Mouse (Mus musculus): ENCODE measurements around the gene Stk19.
A peak's percentile ranks its signal among the peaks of the same experiment; 100 is the strongest.
"Not testable (repeated sequence)": the region's sequence is repeated elsewhere in the genome, so short reads cannot be mapped to it uniquely, and the experiment has no call there.

The Stk19 gene

DNA sequence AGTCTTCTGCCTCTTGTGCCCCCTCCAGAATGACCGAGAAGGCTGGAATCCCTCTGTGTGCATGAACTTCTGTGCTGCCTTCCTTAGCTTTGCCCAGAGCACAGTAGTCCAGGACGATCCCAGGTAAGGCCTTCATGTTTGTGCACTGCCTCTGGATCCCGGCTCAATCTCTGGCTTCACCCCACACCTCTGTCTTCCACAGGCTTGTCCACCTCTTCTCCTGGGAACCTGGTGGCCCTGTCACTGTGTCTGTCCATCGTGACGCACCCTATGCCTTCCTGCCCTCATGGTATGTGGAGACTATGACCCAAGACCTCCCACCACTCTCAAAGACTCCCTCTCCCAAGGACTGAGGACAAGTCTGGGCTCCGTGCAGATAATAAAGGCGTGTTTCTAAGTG is 2.0 kb upstream of the Stk19 start:
- DNase-seq, result no peak

DNA sequence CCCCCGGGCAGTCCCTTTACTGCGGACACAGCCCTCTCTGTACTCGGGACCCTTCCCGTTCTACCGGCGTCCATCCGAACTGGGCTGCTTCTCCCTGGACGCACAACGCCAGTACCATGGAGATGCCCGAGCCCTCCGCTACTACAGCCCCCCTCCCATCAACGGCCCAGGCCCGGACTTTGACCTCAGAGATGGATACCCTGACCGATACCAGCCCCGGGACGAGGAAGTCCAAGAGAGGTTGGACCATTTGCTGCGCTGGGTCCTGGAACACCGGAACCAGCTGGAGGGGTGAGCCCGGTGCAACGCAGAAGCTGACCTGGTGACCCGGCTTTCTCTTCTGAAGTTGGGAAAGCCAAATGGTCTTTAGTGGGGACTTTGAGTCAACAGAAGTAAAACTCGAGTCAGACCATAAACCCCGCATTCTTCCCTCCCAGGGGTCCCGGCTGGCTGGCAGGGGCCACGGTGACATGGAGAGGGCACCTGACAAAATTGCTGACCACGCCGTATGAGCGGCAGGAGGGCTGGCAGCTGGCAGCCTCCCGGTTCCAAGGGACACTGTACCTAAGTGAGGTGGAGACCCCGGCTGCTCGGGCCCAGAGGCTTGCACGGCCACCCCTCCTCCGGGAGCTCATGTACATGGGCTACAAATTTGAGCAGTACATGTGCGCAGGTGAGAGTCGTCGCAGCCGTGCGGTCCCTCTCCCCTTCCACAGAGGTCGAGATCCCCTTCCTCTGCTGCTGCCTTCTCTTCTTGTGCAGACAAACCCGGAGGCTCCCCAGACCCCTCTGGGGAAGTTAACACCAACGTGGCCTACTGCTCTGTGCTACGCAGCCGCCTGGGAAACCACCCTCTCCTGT is 949 bp upstream of the Stk19 start:
- peak in 1 of 2 experiments; percentile 33 for DNase-seq

DNA sequence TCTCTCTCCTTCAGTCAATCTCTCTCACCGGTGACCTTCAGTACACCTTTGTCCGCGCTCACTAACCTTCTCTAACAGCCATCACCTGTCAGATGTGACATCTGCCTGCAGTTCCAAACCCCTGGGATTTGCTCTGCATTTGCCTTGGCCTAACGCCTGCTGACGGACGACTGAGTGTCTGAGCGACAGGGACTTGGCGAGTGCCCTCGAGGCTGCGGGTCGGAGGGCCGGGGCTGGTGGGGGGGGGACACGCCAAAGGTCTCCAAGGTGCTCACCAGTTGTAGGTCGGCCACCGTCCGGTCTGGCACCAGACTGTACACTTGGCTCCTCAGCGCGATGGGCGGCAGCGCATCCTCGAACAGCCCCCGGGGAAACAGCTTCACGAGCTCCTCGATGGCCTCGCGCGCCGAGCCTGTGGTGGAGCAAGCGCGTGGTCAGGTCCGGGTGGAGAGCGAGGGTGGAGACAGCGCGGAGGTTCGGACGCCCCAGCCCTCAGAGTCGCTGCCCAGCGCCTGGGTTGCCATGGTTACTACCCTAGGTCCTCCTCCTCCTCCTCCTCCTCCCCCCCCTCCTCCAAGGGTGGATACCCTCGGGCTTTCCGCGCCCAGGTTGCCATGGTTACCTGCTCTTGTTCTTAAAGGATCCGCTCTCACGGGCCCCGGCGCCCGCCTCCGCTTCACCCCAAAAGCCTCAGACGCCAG is 440 bp downstream of the Stk19 start:
- DNase-seq, result no peak

DNA sequence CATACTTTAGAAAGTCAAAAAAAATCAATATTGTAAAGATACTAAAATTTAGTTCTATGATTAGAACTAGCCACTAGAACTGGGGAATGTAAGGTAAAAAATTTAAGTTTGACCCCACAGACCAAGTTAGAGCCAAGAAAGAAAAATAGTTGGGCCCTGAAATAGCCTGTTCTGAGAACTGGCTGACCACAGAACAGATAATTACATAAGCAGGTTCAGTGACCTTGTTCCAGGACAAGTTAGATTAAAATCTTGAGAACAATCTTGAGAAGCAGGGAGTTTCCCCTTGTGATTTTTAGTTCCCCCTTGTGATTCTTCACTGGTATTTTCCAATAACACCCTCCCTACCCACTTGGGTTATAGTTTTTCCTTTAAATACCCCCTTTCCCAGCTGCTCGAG is 6.0 kb downstream of the Stk19 start:
- DNase-seq, result not testable (repeated sequence)

DNA sequence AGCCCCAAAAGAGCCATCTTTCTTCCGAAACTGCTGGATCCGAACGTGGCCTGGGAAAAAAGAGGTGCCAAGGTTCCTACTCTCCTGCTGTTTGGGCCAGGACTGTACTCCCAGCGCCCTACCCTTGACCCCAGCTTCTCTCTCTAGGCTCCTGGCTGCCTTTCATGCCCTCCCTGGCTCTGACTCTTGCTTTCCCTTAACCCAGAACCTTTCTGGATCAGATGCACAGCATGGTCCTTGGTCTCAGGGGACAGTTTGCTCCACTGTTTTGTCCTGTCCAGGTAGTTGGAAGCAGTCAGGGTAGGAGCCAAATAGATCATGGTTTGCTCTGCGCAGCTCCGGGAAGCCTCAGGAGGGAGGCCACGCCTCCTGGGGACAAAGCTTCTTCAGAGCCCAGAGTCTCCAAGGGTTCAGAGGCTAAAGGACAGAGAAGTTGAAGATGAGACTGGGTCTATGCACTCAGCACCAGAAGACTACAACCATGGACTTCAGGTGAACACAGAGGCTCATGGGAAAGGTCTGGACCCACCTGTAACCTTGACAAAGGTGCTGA is 21.9 kb downstream of the Stk19 start:
- no peak for DNase-seq

DNA sequence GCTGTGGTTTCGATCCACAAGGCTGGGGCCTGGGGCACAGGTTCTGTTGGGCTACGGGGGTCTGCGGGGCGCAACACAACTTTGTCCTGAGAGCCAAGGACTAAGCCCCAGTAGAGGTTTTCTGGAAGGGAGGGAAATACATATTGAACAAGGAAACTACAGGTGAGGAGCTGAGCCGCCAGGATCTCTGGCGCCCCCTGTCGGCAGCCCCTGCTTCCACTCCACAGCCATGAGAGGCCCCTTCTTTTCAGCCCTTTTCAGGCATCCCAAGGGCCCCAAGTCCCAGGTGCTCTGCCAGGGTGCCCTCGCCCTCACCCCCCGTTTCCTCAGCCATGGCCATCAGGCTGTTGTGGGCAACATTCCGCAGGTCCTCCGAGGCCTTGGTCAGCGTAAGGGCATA is 23.0 kb downstream of the Stk19 start:
- DNase-seq, result not testable (repeated sequence)

DNA sequence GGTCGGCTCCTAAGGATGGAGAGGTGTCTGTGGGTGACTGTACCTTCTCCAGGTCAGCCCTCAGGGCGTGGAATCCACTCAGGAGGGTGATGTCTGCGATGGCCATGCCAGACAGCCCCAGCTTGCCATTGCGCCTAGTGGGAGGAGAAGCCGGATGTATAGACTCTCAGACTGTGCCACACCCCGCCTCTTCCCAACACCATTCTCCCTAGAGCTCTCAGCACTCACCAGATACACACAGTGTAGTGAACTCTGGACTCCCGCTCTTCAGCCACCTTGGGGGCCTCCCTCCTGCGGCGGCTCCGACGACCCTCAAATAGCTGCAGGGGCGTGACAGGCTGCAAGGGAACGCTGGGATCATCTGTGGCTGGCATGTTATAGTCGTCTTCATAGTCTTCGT is 25.5 kb downstream of the Stk19 start:
- DNase-seq, result no peak

DNA sequence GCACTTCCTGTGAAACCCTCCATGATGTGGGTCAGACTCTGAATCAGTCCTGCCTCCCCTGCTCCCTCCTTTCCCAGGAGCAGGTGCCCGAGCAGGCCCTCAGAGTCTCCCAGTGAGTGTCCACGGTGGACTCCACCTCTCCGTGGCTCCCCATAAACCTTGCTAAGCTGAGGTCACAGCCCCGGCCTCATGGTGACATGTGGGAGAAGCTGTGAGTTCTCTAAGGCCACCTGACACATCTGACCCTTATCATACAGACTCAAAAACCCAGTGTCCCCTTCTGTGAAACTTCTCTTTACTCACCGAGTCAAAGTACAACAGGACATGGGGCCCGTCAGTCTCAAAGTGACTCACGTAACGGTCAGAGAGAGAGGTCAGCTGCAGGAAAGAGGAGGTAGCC is 25.9 kb downstream of the Stk19 start:
- DNase-seq, result not testable (repeated sequence)

DNA sequence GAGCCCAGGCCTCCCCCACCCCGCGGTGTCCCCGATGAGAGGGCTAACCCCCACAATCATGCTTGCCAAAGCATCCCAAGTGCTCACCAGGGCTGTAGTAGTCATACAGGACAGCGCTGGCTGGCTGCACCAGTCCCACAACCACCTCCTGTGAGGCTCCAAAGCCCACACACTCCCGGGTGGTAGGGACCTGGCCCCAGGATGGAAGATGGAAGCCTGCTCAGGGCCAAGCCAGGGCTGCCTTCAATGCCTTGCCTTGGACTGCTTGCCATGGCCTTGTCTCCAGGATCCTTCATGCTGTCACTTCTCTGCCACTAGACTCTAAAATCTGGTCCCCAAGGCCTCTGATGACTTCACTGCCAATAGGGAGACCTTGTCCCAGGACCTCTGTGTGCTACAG is 26.3 kb downstream of the Stk19 start:
- DNase-seq, result not testable (repeated sequence)

DNA sequence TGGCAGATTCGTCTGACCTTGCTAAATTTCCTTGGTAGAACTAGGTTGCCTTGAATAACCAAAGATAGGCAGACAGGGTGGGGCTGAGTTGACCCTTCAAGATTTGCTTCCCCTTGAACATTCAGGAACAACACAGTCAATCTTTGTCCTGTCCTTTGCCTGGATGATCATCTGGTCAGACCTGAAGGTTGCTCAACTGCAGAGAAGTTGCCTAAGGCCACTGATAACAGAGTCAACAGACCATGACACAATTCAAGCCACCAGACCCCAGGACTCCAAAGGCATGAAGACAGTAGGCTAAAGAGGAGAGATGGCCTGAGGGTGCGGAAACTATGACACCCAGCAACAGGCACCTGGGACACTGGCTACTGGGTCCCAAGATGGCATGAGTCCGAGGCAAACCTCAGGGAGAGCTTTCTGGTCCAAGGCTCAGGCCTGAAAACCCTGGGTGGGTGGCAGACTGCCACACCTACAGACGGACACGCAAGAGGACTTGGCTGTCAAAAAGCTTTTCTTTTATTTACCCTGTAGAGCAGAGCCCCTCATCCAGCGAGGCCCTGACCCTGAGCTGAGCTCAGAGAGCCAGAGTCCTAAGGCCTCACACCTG is 28.0 kb downstream of the Stk19 start:
- no peak for DNase-seq

DNA sequence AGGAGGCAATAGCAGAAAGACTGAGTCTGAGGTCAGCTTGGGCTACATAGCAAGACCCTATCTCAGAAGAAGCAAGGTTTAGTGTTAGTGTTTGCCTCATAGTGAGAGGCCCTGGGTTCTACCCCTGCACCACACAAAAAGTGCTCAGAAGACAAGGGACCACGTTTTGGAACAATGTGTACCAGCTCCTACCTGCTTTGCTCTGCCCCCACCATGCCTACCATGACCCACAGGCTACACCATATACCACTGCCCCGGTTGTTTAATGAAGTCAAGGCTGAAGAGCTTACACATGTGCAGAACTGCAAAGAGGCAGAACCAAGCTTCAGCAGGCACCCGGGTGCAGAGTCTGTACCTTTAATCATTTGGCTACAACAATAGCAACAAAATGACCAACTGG is 29.6 kb downstream of the Stk19 start:
- DNase-seq, result no peak

DNA sequence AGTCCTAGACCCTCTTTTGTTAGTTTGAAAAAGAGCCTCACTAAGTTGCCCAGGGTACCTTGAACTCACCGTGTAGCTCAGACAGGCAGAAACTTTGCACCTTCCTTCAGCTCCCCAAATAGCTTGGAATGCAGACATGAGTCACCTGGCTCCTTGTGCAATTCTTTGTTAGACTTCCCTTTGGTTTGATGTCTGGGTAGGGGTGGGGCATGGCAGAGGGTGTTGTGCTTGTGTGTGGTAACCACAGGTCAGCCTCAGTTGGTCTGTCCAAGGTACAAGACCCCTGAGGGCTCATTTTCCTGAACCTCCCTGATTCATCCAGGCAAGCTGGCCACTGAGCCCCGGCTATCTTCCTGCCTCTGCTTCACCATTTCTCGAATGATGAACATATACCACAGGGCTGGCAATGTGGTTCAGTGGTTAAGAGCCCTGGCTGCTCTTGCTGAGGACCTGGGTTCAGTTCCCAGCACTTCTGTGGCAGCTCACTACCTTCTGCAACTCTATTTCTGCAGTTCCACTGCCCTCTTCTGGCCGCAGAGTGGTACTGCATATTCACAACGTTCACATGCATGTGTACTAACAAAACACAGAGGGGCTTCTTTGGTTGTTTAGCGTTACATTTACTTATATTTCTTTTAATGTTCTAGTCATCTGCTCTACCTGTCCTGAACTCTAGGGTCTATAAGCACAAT is 31.7 kb downstream of the Stk19 start:
- DNase-seq, result no peak

DNA sequence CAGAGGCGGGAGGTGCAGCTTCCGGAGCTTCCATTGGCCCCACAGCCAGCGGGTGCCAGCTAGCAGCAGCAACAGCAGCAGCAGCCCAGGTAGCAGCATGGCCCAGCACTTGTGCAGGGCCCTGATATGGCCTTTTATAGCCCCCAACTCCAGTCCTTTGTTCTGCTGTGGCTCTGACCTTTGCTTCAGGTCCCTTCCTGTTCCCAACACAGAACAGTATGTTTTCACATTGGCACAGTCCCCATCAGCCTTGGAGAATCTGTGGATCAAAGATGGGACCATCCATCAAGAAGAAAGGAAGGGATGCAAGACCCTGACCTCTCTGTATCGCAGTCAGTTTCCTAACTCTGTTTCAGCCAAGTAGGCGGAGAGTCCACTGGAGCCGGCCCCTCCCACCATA is 32.4 kb downstream of the Stk19 start, which contains the start of gene Cyp21a1:
TSS of gene Cyp21a1 (minus strand) at position 261 of the 400 bp plus-strand sequence.
- DNase-seq, result not testable (repeated sequence)

DNA sequence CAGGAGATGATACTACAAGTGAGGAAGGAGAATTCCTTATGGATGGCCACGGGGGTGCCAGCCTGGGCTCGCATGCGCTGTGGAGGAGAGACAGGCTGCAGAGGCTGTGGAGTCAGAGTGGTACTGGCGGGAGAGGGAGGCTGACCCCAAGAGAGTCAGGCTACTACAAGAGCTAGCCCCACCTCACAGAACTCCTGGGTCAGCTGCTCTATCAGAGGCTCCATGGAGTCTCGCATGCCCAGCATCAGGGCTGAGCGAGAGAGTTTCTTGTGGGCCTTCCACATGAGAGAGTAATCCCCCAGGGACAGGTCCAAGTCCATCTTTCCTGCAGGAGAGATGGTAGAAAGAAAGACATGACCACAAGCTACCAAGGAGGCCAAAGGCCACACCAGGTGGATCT is 33.4 kb downstream of the Stk19 start:
- not testable (repeated sequence) for DNase-seq

DNA sequence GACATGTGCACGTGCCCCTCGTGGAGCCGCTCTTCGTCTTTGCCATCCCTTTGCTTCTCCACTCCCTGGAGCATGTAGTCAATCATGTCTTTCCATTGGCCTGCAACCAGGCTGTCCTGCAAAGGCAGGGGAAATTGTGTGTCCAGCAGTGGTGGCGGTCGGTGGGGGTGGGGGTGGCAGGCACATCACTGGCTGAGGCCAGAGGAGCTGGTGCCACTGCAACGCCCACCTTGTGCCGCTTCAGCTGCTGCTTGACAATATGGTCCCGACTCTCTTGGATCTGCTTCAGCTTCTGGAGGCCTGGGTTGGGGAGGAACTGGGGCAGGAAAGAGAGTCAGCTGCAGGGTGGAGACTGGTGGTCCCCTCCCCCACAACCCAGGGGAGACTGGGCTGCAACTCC is 34.0 kb downstream of the Stk19 start:
- not testable (repeated sequence) for DNase-seq

DNA sequence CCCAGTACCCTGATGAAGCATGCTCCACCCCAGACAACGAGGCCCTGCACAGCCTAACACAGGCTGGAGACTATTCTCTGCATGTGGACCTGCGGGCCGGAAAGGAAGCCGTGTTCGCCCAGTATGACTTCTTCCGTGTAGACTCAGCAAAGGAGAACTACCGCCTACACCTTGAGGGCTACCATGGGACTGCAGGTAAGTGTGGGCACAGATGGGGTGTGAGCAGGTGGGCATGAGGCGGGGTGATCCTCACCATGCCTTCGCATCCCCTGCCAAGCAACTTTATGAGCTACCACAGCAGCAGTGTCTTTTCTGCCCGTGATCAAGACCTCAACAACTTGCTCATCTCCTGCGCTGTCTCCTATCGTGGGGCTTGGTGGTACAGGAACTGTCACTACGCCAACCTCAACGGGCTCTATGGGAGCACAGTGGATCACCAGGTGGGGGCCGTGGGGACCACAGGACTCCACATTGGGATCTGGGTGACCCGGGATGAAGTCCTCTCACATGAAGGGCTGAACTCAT is 35.9 kb downstream of the Stk19 start:
- DNase-seq, result not testable (repeated sequence)

DNA sequence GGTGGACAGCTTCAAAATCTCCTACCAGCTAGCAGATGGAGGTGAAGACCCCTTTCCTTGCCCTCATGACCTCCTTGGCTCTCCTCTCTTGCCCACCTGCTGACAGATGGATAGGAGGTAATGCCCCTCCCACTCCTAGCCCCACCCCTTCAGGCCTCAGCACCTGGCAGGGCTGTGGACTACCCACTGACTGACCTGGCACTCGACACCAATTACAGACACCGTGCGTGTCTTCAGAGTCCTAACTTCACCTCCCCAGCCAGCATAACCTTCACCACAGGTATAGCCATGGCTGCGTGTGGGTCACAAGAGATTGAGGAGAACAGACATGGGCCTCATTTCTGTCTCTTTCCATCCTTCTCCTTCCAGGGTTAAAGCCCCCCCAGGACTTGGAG is 37.2 kb downstream of the Stk19 start:
- no peak for DNase-seq

DNA sequence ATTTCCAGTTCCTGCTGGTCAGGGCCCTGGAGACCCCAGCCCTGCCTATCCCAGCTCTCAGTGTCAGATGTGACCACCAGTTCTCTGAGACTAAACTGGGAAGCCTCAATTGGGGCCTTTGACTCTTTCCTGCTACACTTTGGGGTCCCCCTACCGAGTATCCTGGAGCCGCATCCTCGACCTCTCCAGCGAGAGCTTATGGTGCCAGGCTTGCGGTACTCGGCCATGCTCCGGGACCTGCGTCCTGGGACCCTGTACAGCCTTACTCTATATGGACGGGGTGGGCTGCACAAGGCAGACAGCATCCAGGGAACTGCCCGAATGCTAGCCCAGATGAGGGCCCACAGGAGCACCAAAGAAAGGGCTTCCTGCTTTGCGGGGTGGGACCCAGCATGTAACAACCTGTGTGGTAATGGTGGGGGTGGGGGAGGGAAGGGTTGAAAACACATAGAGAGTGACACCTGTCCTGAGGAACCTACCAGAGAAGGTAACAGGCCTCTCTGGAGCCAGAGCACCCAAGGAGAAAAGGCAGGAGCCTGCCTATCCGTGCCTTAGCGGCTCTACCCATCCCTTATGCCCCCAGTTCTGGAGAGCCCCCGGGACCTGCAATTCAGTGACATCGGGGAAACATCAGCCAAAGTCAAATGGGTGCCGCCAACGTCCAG is 37.7 kb downstream of the Stk19 start:
- no peak for DNase-seq

DNA sequence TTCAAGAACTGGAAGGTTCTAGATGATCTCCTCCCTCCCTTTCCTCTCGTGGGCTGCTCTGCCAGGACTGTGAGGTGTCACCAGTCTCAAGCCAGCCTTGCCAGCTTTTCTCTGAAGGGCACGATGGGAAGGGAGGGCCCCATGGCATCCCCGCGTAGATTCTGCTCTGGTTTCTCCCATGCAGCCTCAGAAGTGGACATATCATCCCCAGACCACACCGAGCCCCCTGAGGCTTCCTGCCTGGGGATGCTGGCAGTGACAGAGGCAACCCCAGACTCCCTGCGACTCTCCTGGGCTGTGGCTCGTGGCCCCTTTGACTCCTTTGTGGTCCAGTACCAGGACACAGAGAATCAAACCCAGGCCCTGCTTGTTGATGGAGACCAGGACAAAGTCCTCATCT is 38.7 kb downstream of the Stk19 start:
- not testable (repeated sequence) for DNase-seq

DNA sequence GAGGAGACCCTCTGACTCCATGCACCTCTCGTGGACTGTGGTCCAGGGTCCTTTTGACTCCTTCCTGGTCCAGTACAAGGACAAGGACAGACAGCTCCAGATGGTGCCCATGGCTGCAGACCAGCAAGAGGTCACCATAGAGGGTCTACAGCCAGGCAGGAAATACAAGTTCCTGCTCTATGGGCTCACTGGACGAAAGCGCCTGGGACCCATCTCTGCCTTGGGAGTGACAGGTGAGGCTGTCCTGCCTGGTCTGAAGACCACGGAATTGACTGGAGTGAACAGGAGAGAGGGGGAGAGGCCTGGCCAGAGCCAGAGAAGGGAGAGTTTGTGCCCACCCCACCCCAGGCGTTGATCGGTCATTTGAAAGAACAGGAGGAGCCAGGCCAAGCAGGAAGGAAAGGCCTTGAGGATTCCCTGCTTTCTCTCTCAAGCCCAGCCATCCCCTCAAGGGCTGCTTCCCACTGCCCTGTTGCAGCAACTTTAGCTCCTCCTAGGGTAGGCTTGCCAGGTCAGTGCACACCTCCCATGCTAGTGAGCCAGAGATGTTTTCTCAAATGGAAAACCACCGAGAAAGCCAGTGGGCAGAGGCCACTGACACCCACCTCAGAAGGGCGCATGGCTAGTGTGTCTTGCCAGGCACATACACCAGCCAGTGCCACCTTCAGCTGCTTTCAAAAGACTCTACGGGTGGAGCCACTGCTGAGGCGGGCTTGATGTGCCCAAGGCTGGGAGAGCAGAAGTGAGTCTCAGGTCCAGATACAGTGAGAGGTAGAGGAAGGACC is 39.3 kb downstream of the Stk19 start:
- not testable (repeated sequence) for DNase-seq

All from thymus, adult 18-20 months (tissue).